Mouse (Mus musculus) frontal cortex, adult 2 months (tissue): ENCODE results near the gene Tmem45a2. TPM values are rescaled to one million over a fixed set of nuclear protein-coding genes. Genes with fewer than 3 reads are reported as not detected.
A peak's percentile ranks its signal among the peaks of the same experiment; 100 is the strongest.
"Not testable (repeated sequence)": the region's sequence is repeated elsewhere in the genome, so short reads cannot be mapped to it uniquely, and the experiment has no call there.

Experiments used
- DNase-seq, 2 experiments: peaks; one replicate each; pipeline ENCODE4 v3.0.0; 2022; ENCODE audit warnings: low spot score in 1 of 2; ENCODE audit errors: extremely low spot score in 1 of 2
- polyA plus RNA-seq: library from polyadenylated mRNA; depleted of rRNA; stranded (reverse); fragments of >200 nt; gene quantifications from 2 replicates; pipeline ENCODE4 v1.2.3, GENCODE M21; 2012; rRNA removed

Tmem45a2 gene
- polyA plus RNA-seq: 0.08 TPM in 1 of 2 replicates, not detected in the other

DNA sequence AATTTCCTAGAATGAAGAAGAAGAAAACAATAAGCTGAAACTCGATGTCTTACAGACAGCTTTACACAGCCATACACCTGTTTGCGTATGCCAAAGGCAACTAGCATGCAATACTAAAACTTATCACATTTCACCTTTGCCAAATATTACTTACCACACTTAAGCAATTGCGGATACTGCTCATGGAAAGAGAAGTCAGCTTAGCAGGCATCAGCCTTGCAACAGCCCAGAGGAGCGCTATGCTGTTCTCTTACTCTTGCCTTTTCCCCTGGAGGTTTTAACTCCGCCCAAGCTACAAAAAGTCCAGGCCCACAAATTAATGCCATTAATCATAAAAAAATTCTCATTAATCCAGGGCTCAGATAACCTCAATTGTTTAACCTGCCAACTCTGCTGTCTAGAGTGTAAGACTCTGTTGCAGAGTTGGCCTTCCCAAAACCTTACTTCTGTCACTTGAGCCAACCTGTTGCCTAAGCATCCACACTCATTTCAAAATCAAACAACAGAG lies at the start of gene Tmem45a2:
Gene Tmem45a2 (minus strand): TSS at position 241 of the 508 bp plus-strand sequence.
- no peak for DNase-seq

- DNase-seq: peak in 1 of 2 experiments; percentile 22
Measured at GRCm38 (mm10) chr16:57117562-57117961, 46.4 kb upstream of the Tmem45a2 start.

- DNase-seq: peak in 1 of 2 experiments; percentile 15
Measured at GRCm38 (mm10) chr16:57116066-57116465, 44.9 kb upstream of the Tmem45a2 start.

GRCm38 (mm10) chr16:57106185-57106960 lies 35.2 kb upstream of the Tmem45a2 start:
- DNase-seq: no peak

DNA sequence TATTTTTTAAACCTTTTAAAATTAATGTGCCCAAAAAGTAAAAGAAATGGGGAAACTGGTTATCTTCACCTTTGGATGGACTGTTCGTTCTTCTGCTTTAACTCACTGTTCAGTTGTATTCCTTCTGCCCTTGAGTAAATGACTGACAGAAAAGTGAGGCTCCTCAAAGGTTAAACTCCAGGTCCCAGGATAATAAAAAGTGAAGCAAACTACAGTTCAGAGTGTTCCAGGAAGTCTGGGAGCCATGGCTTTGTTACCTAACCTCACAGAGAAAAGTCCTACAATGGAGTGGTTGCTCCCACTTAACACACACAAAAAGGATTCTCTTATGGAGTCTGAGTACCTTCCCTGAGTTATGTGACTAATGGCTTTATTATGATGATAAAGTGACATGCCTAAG lies 30.0 kb upstream of the Tmem45a2 start:
- DNase-seq: no peak

GRCm38 (mm10) chr16:57099572-57100237 lies 28.5 kb upstream of the Tmem45a2 start:
- DNase-seq: no peak

DNA sequence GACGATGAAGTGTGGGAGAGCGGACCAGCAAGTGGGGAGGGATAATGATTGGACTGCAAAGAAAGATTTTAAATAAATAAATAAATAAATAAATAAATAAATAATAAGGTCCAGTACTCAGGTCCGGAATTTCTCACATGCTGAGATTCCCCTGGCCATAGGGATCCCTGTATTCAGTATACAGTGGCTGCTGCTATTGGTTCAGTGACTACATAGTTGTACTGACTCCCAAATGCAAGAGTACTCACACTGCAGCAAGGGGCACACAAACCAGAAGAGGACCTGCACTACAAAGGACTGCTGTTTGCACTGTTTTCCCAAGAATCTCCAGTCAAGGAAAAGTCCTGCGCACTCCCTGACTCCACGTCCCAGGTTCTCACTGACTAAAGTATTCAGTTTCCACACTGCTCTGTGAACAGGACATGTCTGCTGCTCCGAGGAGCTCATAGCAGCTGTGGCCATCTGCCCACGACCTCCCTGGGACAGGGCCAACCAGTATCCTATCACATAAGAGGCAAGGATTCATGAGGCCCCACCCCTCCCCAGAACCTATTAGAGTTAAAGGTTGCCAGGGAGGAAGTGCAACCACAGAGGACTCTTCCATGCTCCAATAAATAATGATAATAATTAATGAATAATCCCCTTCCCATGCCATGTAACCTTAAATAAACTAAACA lies 27.4 kb upstream of the Tmem45a2 start:
- no peak for DNase-seq

DNA sequence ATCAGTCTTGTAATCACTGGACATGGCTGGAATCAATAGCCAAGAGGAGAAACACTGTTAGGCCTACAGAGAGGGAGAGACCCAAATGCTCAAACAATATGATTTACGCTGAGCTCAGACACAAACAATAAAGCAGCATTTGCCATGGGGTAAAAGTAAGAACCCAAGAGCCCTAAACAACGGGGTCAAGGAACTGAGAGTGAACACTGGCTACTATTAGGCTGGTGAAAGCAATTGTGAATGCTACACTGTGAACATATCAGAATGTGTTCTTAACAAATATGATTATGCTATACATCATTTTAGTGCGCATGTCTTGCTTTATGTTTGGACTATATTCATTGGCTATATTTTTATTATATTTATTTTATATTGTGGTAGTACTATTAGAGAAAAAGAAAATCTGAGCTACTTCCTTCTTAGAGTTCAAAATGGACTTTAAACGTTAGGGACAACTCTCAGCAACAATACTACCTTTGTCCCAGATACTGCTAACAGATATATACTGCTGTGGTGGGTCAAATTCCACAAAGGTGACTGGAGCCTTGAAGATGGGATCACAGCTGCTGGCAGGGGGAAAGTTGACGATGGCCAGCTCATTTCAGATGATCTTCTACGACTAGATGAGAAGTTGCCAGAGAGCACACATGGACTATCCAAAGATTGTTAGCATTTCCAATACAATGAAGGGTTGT lies 21.9 kb upstream of the Tmem45a2 start:
- no peak for DNase-seq

DNA sequence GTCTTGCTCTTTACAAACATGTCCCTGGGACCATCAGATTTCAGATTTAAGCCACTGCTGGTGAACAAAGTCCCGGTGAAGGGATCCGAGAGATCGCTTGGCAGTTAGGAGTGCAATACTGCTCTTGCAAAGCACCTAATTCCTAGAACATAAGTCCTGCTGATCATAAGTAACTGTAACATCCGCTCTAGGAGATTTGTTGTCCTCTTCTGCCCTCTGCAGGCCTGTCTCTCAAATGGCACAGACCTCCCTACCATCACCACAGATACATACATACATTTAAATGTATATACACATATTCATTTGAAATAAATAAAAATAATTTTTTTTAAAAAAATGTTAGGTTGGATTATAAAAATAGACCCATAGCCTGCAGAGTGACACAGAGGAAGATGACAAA lies 21.3 kb upstream of the Tmem45a2 start:
- DNase-seq: peak; percentile 31 to 80

- no peak for DNase-seq
Measured at GRCm38 (mm10) chr16:57079577-57079976, 8.4 kb upstream of the Tmem45a2 start.

DNA sequence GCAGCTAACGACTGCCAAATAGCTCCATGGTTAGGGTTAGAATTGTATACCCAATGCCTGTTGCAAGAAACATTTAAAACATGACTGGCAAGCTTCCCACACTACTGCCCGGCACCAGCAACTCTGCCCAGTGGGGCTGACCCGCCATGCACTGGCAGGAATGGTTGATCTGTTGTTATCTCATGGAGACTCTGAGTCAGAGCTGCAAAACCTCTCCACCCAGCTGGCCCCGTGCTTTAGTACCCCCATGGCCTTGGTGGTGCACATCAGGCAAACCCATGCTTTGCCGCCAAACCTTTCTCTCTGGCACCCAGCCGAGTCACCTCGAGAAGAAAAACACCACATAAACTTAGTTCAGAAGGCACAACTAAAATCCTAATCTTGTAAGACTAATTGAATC lies 4.8 kb upstream of the Tmem45a2 start:
- no peak for DNase-seq

DNA sequence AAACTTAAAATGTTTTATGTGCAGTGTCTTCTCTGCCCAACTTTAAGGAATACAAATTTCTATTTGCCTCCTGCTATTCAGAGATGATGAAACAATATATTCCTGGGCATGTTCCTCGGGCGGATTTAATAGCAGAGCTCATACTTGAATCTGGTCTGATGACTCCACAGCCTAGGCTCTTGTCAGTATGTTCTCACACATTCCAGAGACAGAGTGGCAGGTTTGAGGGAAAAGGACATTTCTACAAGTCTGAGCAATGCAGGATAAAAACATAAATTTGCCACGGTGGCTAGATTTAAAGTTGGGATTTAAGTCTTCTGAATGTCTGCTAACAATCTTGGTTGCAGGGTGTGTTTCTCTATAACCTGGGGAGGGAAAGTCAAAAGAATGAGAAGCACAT lies 9.1 kb downstream of the Tmem45a2 start:
- DNase-seq: no peak

- DNase-seq: no peak
Measured at GRCm38 (mm10) chr16:57056995-57057394, 14.2 kb downstream of the Tmem45a2 start.

DNA sequence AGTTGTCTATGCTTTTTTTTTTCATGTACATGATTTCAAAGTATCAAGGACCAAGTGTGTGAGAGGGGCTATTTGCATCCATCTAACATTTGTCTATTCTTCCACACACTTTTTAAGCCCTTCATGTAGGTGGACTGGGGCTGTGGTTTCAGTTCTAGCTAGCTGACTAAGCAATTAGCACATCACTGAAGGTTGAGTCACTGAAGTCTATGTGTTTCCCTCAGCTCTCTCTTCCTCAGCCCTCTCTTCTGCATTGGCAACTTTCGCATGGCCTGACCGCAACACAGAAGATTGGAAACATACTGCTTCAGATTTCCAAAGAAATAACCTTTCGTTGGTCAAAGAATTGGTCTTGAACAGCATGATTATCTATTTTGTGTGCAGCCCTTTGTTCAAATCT lies 21.2 kb downstream of the Tmem45a2 start:
- peak in 1 of 2 experiments; percentile 1 for DNase-seq

DNA sequence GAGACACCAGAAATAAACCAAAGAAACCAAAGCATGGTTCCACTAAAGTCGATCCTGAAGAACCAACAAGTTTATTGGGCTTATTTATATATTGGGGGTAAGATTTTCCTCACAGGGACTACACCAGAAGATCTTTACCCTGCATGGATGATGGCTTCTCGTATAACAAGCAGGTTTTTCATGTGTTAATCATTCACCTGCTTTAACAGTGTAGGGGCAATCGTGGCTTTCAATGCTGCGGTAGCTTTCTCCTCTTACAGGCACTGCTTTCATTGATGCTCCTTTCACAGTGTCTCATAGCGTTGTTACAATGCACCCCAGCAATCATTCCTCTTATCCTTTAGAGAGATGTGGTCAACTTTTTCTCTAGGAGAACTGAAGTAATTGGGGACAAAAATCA lies 32.6 kb downstream of the Tmem45a2 start:
- no peak for DNase-seq

DNA sequence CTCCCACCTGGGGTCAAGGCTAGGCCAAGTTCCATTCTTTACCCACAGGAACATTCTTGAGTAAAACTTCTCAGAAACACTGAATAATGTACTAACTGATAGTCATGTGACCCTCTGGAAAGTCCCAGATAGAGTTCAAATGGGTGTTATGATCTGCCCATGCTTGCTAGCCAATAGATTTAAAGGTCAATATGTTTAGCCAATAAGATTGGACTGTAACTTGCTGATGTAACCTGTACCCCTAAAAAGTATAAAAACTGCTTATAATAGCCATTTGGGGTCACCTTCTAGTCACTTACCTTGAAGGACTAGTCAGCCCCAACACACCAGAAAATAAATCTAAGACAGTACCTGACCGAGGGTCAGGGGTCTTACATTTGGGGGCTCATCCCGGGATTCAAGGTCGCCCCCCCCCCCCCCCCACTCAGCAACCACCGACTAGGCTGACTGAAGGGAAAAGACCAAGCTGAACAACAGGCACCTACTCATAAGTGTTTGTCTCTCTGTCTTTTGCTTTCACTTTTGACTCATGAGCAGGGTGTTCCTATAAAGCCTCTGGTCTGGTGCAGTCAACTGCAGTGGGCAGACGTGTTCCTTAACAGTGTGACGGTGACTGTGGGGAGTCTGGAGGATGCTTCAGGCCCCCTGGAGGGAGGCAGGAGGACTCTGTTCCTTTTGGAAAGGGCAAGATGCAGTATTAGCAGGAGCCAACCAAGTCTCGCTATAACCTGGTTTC lies 40.9 kb downstream of the Tmem45a2 start:
- no peak for DNase-seq

DNA sequence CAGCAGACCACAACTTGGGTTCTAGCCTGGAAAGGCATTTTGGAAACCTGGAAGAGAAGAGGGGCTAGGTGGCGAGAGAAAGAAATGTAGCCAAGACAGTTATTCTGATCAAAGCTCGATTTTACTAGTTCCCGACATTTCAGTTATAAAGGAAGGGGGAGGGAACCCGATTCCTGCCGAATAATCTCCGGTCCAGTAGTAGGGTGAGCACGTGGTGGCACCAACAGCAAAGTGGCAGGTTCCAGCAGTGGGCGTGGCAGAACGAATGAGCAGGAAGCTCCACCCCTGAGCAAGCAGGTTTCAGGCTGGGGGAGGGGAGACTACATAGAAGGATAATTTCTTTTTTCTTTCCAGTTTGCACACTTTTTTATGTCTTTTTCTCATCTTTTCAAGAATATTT lies 72.9 kb downstream of the Tmem45a2 start:
- DNase-seq: not testable (repeated sequence)
